Mouse (Mus musculus) right cerebral cortex, postnatal 25 days (tissue): Measurements from ENCODE around the gene Bard1.
A peak's percentile ranks its signal among the peaks of the same experiment; 100 is the strongest.

Source experiments
- DNase-seq: peaks from one replicate; pipeline ENCODE4 v3.0.0; 2022

Bard1 gene

GRCm38 (mm10) chr1:71102344-71103173 lies at the start of gene Bard1:
Gene Bard1 (minus strand): TSS chr1:71103146.
- peak; percentile 65 for DNase-seq

GRCm38 (mm10) chr1:71127171-71127570 lies 24.2 kb upstream of the Bard1 start:
- DNase-seq: no peak

- DNase-seq: no peak
Observed at GRCm38 (mm10) chr1:71118511-71118910, 15.6 kb upstream of the Bard1 start.

GRCm38 (mm10) chr1:71117253-71117652 lies 14.3 kb upstream of the Bard1 start:
- DNase-seq: no peak

GRCm38 (mm10) chr1:71115781-71116180 lies 12.8 kb upstream of the Bard1 start:
- no peak for DNase-seq

- DNase-seq: no peak
Observed at GRCm38 (mm10) chr1:71109858-71110257, 6.9 kb upstream of the Bard1 start.

GRCm38 (mm10) chr1:71106127-71106526 lies 3.2 kb upstream of the Bard1 start:
- DNase-seq: no peak

- no peak for DNase-seq
Observed at GRCm38 (mm10) chr1:71105724-71106123, 2.8 kb upstream of the Bard1 start.

- no peak for DNase-seq
Observed at GRCm38 (mm10) chr1:71103174-71103864, 373 bp upstream of the Bard1 start.

- DNase-seq: no peak
Observed at GRCm38 (mm10) chr1:71101369-71101970, 1.5 kb downstream of the Bard1 start.

GRCm38 (mm10) chr1:71100591-71101368 lies 2.2 kb downstream of the Bard1 start:
- no peak for DNase-seq

- DNase-seq: no peak
Observed at GRCm38 (mm10) chr1:71099945-71100515, 2.9 kb downstream of the Bard1 start.

- DNase-seq: no peak
Observed at GRCm38 (mm10) chr1:71096031-71096430, 6.9 kb downstream of the Bard1 start.

GRCm38 (mm10) chr1:71095211-71095805 lies 7.6 kb downstream of the Bard1 start:
- no peak for DNase-seq

- no peak for DNase-seq
Observed at GRCm38 (mm10) chr1:71075651-71076050, 27.3 kb downstream of the Bard1 start.

- DNase-seq: no peak
Observed at GRCm38 (mm10) chr1:71070771-71071170, 32.2 kb downstream of the Bard1 start.

GRCm38 (mm10) chr1:71068728-71069304 lies 34.1 kb downstream of the Bard1 start:
- DNase-seq: no peak

- no peak for DNase-seq
Observed at GRCm38 (mm10) chr1:71063885-71064492, 39.0 kb downstream of the Bard1 start.

GRCm38 (mm10) chr1:71056143-71056542 lies 46.8 kb downstream of the Bard1 start:
- no peak for DNase-seq

GRCm38 (mm10) chr1:71055454-71055853 lies 47.5 kb downstream of the Bard1 start:
- DNase-seq: no peak

- DNase-seq: no peak
Observed at GRCm38 (mm10) chr1:71052756-71053155, 50.2 kb downstream of the Bard1 start.
